Mouse (Mus musculus) spleen, adult 2 months (tissue): ENCODE results near the gene Dyrk2.

Source experiments
- CTCF ChIP-seq: fragments of 200-500 bp; IDR thresholded peaks from 2 replicates; pipeline ENCODE4 v1.5.1; 2011; ENCODE audit warnings: mild to moderate bottlenecking, inconsistent platforms; ENCODE audit not compliant: insufficient read depth, insufficient read length, insufficient replicate concordance; ENCODE audit errors: extremely low read depth
- POLR2A ChIP-seq: fragments of 200-500 bp; IDR thresholded peaks from 2 replicates; pipeline ENCODE4 v1.6.1; 2011; ENCODE audit warnings: low read depth, low read length, inconsistent platforms

DNA sequence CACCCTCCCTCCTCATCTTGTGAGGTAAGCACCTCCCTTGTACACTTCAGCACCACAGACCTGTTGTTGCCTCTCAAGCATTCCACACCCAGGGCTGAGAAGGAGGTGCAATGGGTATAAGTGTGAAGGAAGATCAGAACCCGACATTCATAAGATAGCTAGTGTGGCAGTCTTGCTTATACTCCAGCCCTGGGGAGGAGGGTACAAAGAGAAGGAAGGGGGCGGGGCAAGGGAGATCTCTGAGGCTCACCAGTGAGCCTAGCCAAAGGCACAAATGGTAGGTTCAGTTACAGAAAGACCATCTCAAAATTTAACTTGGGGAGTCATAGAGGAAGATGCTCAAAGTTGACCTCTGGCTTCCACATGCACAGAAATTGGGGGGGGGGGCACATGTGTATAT is 14.1 kb upstream of the Dyrk2 start:
- TF ChIP-seq CTCF (no peak), POLR2A (no peak)
